Mouse (Mus musculus): Measurements from ENCODE around the gene Cdh3.

Cdh3 gene

GRCm38 (mm10) chr8:106510365-106510975 lies at the start of gene Cdh3:
TSS of gene Cdh3 (plus strand) at chr8:106510891.
- no peak for DNase-seq (ENCODE audit: low spot score in 2 of 2)

GRCm38 (mm10) chr8:106462131-106462530 lies 48.6 kb upstream of the Cdh3 start:
- DNase-seq (ENCODE audit: low spot score in 2 of 2) = no peak

GRCm38 (mm10) chr8:106463795-106464194 lies 46.9 kb upstream of the Cdh3 start:
- no peak for DNase-seq (ENCODE audit: low spot score in 2 of 2)

- no peak for DNase-seq (ENCODE audit: low spot score in 2 of 2)
These were observed 41.2 kb upstream of the Cdh3 start for GRCm38 (mm10) chr8:106469485-106469884.

- no peak for DNase-seq (ENCODE audit: low spot score in 2 of 2)
These were observed 36.7 kb upstream of the Cdh3 start for GRCm38 (mm10) chr8:106474001-106474400.

- no peak for DNase-seq (ENCODE audit: low spot score in 2 of 2)
These were observed 10.5 kb upstream of the Cdh3 start, which contains the start of gene 6030452D12Rik for GRCm38 (mm10) chr8:106500018-106500685. TSS of gene 6030452D12Rik (plus strand) at chr8:106500522.

GRCm38 (mm10) chr8:106504241-106504640 lies 6.5 kb upstream of the Cdh3 start:
- no peak for DNase-seq (ENCODE audit: low spot score in 2 of 2)

- DNase-seq (ENCODE audit: low spot score in 2 of 2) = no peak
These were observed 5.2 kb upstream of the Cdh3 start for GRCm38 (mm10) chr8:106505328-106505965.

- no peak for DNase-seq (ENCODE audit: low spot score in 2 of 2)
These were observed 4.6 kb upstream of the Cdh3 start for GRCm38 (mm10) chr8:106506106-106506505.

- DNase-seq (ENCODE audit: low spot score in 2 of 2) = no peak
These were observed 2.8 kb upstream of the Cdh3 start for GRCm38 (mm10) chr8:106507761-106508331.

GRCm38 (mm10) chr8:106508456-106508855 lies 2.2 kb upstream of the Cdh3 start:
- no peak for DNase-seq (ENCODE audit: low spot score in 2 of 2)

GRCm38 (mm10) chr8:106509079-106509780 lies 1.5 kb upstream of the Cdh3 start:
- DNase-seq (ENCODE audit: low spot score in 2 of 2) = no peak

GRCm38 (mm10) chr8:106511065-106511501 lies 392 bp downstream of the Cdh3 start:
- DNase-seq (ENCODE audit: low spot score in 2 of 2) = no peak

- no peak for DNase-seq (ENCODE audit: low spot score in 2 of 2)
These were observed 895 bp downstream of the Cdh3 start for GRCm38 (mm10) chr8:106511531-106512041.

GRCm38 (mm10) chr8:106512475-106513150 lies 1.9 kb downstream of the Cdh3 start:
- DNase-seq (ENCODE audit: low spot score in 2 of 2) = no peak

- no peak for DNase-seq (ENCODE audit: low spot score in 2 of 2)
These were observed 5.3 kb downstream of the Cdh3 start for GRCm38 (mm10) chr8:106515946-106516479.

GRCm38 (mm10) chr8:106516581-106516980 lies 5.9 kb downstream of the Cdh3 start:
- DNase-seq (ENCODE audit: low spot score in 2 of 2) = no peak

GRCm38 (mm10) chr8:106518763-106519162 lies 8.1 kb downstream of the Cdh3 start:
- no peak for DNase-seq (ENCODE audit: low spot score in 2 of 2)

- no peak for DNase-seq (ENCODE audit: low spot score in 2 of 2)
These were observed 9.9 kb downstream of the Cdh3 start for GRCm38 (mm10) chr8:106520578-106520977.

- DNase-seq (ENCODE audit: low spot score in 2 of 2) = no peak
These were observed 11.2 kb downstream of the Cdh3 start for GRCm38 (mm10) chr8:106521845-106522244.

GRCm38 (mm10) chr8:106526725-106527124 lies 16.0 kb downstream of the Cdh3 start:
- no peak for DNase-seq (ENCODE audit: low spot score in 2 of 2)

All from spleen, postnatal 14 days (tissue).